Mouse (Mus musculus) left cerebral cortex, postnatal 36 days (tissue): Measurements from ENCODE around the gene Arfgap2. TPM values are rescaled to one million over a fixed set of nuclear protein-coding genes. Genes with fewer than 3 reads are reported as not detected.

ENCODE experiments used
- total RNA-seq, 2 experiments: library from RNA; stranded (reverse); gene quantifications; 2 replicates each; pipeline ENCODE4 v1.2.3; 2021

The Arfgap2 gene
- total RNA-seq, 2 experiments from 2014 or later = 66.2 to 78.1 TPM

Other genes starting within 250 kb of the Arfgap2 start
- gene Rapsn, start 229.4 kb upstream of the Arfgap2 start, total RNA-seq = under 1 TPM; 0.47 to 0.54 TPM
- gene Psmc3, start 211.0 kb upstream of the Arfgap2 start, total RNA-seq = 100 to 1,000 TPM; 206 to 234 TPM
- gene Slc39a13, start 194.6 kb upstream of the Arfgap2 start, total RNA-seq = 10 to 100 TPM; 27.6 to 36.6 TPM
- gene Spi1, start 182.6 kb upstream of the Arfgap2 start, total RNA-seq = 1 to 10 TPM; 4.1 to 5.5 TPM
- under 1 TPM; 0.41 to 0.81 TPM for gene Mybpc3, start 146.8 kb upstream of the Arfgap2 start, total RNA-seq
- gene Madd, start 81.1 kb upstream of the Arfgap2 start, total RNA-seq = 100 to 1,000 TPM; 227 to 230 TPM
- 1 to 10 TPM; 3.1 to 4.2 TPM for gene Nr1h3, start 62.1 kb upstream of the Arfgap2 start, total RNA-seq
- gene Acp2, start 62.1 kb upstream of the Arfgap2 start, total RNA-seq = 10 to 100 TPM; 44.5 to 46.9 TPM
- 10 to 100 TPM in 1 of 2 experiments, 1 to 10 TPM in 1; 9.6 to 12.2 TPM for gene Ddb2, start 28.0 kb upstream of the Arfgap2 start, total RNA-seq
- 10 to 100 TPM; 40.8 to 43.2 TPM for gene Pacsin3, start 9.0 kb upstream of the Arfgap2 start, total RNA-seq
- 100 to 1,000 TPM; 100 to 103 TPM for gene 1110051M20Rik, start 179.7 kb downstream of the Arfgap2 start, total RNA-seq
- 10 to 100 TPM; 24.7 to 29.6 TPM for gene Lrp4, start 192.5 kb downstream of the Arfgap2 start, total RNA-seq